In the genomic region with DNA sequence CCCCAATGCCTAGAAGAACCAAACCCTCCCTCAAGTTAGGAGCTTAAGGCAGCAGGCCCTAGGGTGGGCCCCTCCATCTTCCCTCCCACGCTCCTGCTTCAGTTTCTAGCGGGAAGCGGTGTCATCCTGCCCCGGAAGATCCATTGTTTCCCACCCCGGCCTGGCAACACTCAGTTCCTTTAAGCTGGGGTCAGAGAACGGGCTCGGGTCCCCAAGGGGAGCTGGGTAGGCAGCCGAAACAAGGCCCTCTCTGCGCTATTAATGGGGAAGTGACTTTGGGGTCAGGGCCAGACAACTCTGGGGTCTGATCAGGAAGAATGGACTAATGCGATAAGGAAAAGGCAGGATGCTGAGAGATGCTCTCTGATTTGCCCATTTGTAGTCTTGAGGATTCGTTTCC, we compare ENCODE assay signal across 8 mouse cellular contexts. TPM values are rescaled to one million over a fixed set of nuclear protein-coding genes. Genes with fewer than 3 reads are reported as not detected.
DNase-seq lines count a peak whose midpoint lies in the region; ATAC-seq and TF ChIP-seq lines count a peak whose summit lies in the region.

No protein-coding gene starts in this region.

- H3K27me3 ChIP-seq in megakaryocyte, embryonic 14.5 days (replicated peaks) = no peaks in the 10 kb centered on the region
- H3K27me3 ChIP-seq in heart, adult 2 months (ENCODE audit: control insufficient read depth, insufficient read depth, low read length) = no peaks in the 10 kb centered on the region
- no peaks in the 10 kb centered on the region for H3K27me3 ChIP-seq in intestine, postnatal 0 days (replicated peaks; ENCODE audit: control insufficient read depth, insufficient read depth, low read length)
- no peaks in the 10 kb centered on the region for H3K27me3 ChIP-seq in lung, embryonic 14.5 days (ENCODE audit: insufficient read depth, low read length)
- H3K27me3 ChIP-seq in stomach, embryonic 14.5 days (ENCODE audit: control insufficient read depth, insufficient read depth, low read length) = no peaks in the 10 kb centered on the region

- no peak for TF ChIP-seq CTCF in heart, adult 2 months (IDR thresholded peaks at IDR 0.05)
- no peak for TF ChIP-seq CTCF in intestine, postnatal 0 days (IDR thresholded peaks at IDR 0.05; ENCODE audit: low read depth)
- no peak for TF ChIP-seq CTCF in lung, embryonic 14.5 days (IDR thresholded peaks at IDR 0.05; ENCODE audit: low read depth)

- peaks cover 45% of the 10 kb centered on the region for H3K4me1 ChIP-seq in megakaryocyte, embryonic 14.5 days
- peaks cover 3% of the 10 kb centered on the region for H3K4me1 ChIP-seq in heart, adult 2 months (ENCODE audit: control insufficient read depth, insufficient read depth, low read length)
- H3K4me1 ChIP-seq in intestine, postnatal 0 days (replicated peaks; ENCODE audit: control insufficient read depth, insufficient read depth, low read length) = 0 out of 2 replicates have a peak, but pooled peaks cover 5% of the 10 kb centered on the region
- peaks cover 2% of the 10 kb centered on the region for H3K4me1 ChIP-seq in lung, embryonic 14.5 days (ENCODE audit: insufficient read depth)
- peaks cover 38% of the 10 kb centered on the region; the same call in 1 of the 2 replicates for H3K4me1 ChIP-seq in stomach, embryonic 14.5 days (ENCODE audit: control insufficient read depth, insufficient read depth, low read length)

- peak; percentile 97 for TF ChIP-seq EP300 in heart, adult 2 months (IDR thresholded peaks at IDR 0.05; ENCODE audit: insufficient read depth, low read depth, low read length)

- 31% methylated on average over 11 of the region's 11 CpGs for WGBS in heart, adult 2 months
- WGBS in intestine, postnatal 0 days = 45% methylated on average over 11 of the region's 11 CpGs
- WGBS in lung, embryonic 14.5 days = 32% methylated on average over 11 of the region's 11 CpGs
- WGBS in stomach, embryonic 14.5 days = 30% methylated on average over 11 of the region's 11 CpGs

- peak overlapping the region; percentile 76 for H3K4me2 ChIP-seq in intestine, postnatal 0 days (replicated peaks; ENCODE audit: low read depth)
- peak overlapping the region; percentile 73 for H3K4me2 ChIP-seq in lung, embryonic 14.5 days
- peak overlapping the region; percentile 76 for H3K4me2 ChIP-seq in stomach, embryonic 14.5 days (replicated peaks; ENCODE audit: low read depth, low read length)

- intact Hi-C loops in heart, adult 2 months (cut with DNase I) = loop anchor here (5.0 kb wide), 1 partner anchor 181 kb away; no protein-coding TSS in a partner anchor

- peak overlapping the region; percentile 22 for H3K9ac ChIP-seq in heart, adult 2 months (ENCODE audit: low read depth, low read length)
- H3K9ac ChIP-seq in intestine, postnatal 0 days (ENCODE audit: low read depth, low read length) = peak overlapping the region; percentile 75; the same call in 1 of the 2 replicates
- peak overlapping the region; percentile 86 for H3K9ac ChIP-seq in lung, embryonic 14.5 days
- peak overlapping the region; percentile 49 for H3K9ac ChIP-seq in stomach, embryonic 14.5 days (replicated peaks; ENCODE audit: low read depth, low read length)

- peak; percentile 72 for TF ChIP-seq POLR2A in heart, adult 2 months (IDR thresholded peaks at IDR 0.05; ENCODE audit: insufficient read depth, low read depth, low read length)

- H3K79me2 ChIP-seq in heart, adult 2 months (replicated peaks; ENCODE audit: control insufficient read depth, insufficient read depth, low read length) = no peaks in the 10 kb centered on the region

- peaks cover 44% of the 10 kb centered on the region for H3K36me3 ChIP-seq in megakaryocyte, embryonic 14.5 days (replicated peaks; ENCODE audit: low read length)
- H3K36me3 ChIP-seq in heart, adult 2 months (ENCODE audit: control insufficient read depth, insufficient read depth, low read length) = peaks cover 2% of the 10 kb centered on the region; the same call in 1 of the 2 replicates
- peaks cover 25% of the 10 kb centered on the region for H3K36me3 ChIP-seq in intestine, postnatal 0 days (ENCODE audit: control insufficient read depth, insufficient read depth)
- H3K36me3 ChIP-seq in lung, embryonic 14.5 days (ENCODE audit: insufficient read depth) = peaks cover 31% of the 10 kb centered on the region
- H3K36me3 ChIP-seq in stomach, embryonic 14.5 days (ENCODE audit: control insufficient read depth, insufficient read depth, low read length) = peaks cover 21% of the 10 kb centered on the region

- no peaks in the 10 kb centered on the region for H3K9me3 ChIP-seq in megakaryocyte, embryonic 14.5 days
- H3K9me3 ChIP-seq in intestine, postnatal 0 days (ENCODE audit: control insufficient read depth) = no peaks in the 10 kb centered on the region
- H3K9me3 ChIP-seq in lung, embryonic 14.5 days (ENCODE audit: low read depth, low read length) = no peaks in the 10 kb centered on the region
- H3K9me3 ChIP-seq in stomach, embryonic 14.5 days (ENCODE audit: control insufficient read depth, low read depth, low read length) = no peaks in the 10 kb centered on the region

- peak overlapping the region; percentile 100 for H3K4me3 ChIP-seq in megakaryocyte, embryonic 14.5 days (replicated peaks)
- H3K4me3 ChIP-seq in heart, adult 2 months = peak overlapping the region; percentile 75
- peak overlapping the region; percentile 58 for H3K4me3 ChIP-seq in intestine, postnatal 0 days (ENCODE audit: low read depth, low read length)
- H3K4me3 ChIP-seq in lung, embryonic 14.5 days (ENCODE audit: low read depth, low read length) = peak overlapping the region; percentile 66
- peak overlapping the region; percentile 61; the same call in 1 of the 2 replicates for H3K4me3 ChIP-seq in stomach, embryonic 14.5 days (ENCODE audit: low read depth, low read length)

- peak; percentile 34 to 48 for DNase-seq in cerebellum, postnatal 10 days
- peak; percentile 79 to 86 for DNase-seq in heart, adult 2 months
- peak; percentile 52 for DNase-seq in lung, embryonic 14.5 days
- DNase-seq in layer of hippocampus, postnatal 25 days (ENCODE audit: extremely low spot score in 1 of 2, low spot score in 1 of 2) = no peak

- peak overlapping the region; percentile 100 for H3K27ac ChIP-seq in heart, adult 2 months
- H3K27ac ChIP-seq in intestine, postnatal 0 days (ENCODE audit: low read depth, low read length) = peak overlapping the region; percentile 91
- peak overlapping the region; percentile 97; the same call in 1 of the 2 replicates for H3K27ac ChIP-seq in lung, embryonic 14.5 days (ENCODE audit: low read depth)
- peak overlapping the region; percentile 90; the same call in 1 of the 2 replicates for H3K27ac ChIP-seq in stomach, embryonic 14.5 days (ENCODE audit: low read length)

- no peak for ATAC-seq in megakaryocyte, adult 5-6 weeks (ENCODE audit: poor library complexity, severe bottlenecking)
- no peak for ATAC-seq in intestine, postnatal 0 days
- no peak for ATAC-seq in lung, embryonic 14.5 days (ENCODE audit: insufficient read depth)
- ATAC-seq in stomach, embryonic 14.5 days (ENCODE audit: insufficient number of reproducible peaks, insufficient read depth, low FRiP score, low read depth) = no peak

RNA-seq across cellular contexts. Expression of a gene that starts 1.3 kb away (rescaled TPM):
- polyA plus RNA-seq in megakaryocyte, embryonic 14.5 days (2012; ENCODE audit: insufficient read depth, low replicate concordance) = 0.35 TPM in 1 of 2 replicates, not detected in the other
- total RNA-seq in megakaryocyte, adult 5-6 weeks (2015) = 0.14 TPM in 1 of 2 replicates, not detected in the other
- 0.18 TPM in 1 of 2 replicates, not detected in the other for total RNA-seq in megakaryocyte, adult 5-6 weeks (2017)
- total RNA-seq in heart, adult 2 months (2021) = 10 to 100 TPM; 20.4 to 21.4 TPM
- 61.4 and 66.4 TPM in 2 replicates for polyA plus RNA-seq in heart, adult 2 months (2012; rRNA removed)
- 24.1 and 24.9 TPM in 2 replicates for polyA plus RNA-seq in intestine, postnatal 0 days (2015; fragmentation: Nextera tagmentation; extraction: Ambion mirVana)
- polyA plus RNA-seq in lung, embryonic 14.5 days (2014; fragmentation: Nextera tagmentation; extraction: Ambion mirVana) = 37.5 and 39.1 TPM in 2 replicates
- 30.0 and 30.3 TPM in 2 replicates for polyA plus RNA-seq in stomach, embryonic 14.5 days (2014; fragmentation: Nextera tagmentation; extraction: Ambion mirVana)
- 1 to 10 TPM; 2.5 TPM for total RNA-seq in layer of hippocampus, postnatal 25 days (2021)

RNA-seq across cellular contexts. Expression of a gene that starts 1.3 kb away (rescaled TPM):
- 0.25 and 2.4 TPM in 2 replicates for polyA plus RNA-seq in megakaryocyte, embryonic 14.5 days (2012; ENCODE audit: insufficient read depth, low replicate concordance)
- 11.6 and 15.3 TPM in 2 replicates for total RNA-seq in megakaryocyte, adult 5-6 weeks (2015)
- total RNA-seq in megakaryocyte, adult 5-6 weeks (2017) = 24.0 and 28.1 TPM in 2 replicates
- 10 to 100 TPM; 27.9 to 32.1 TPM for total RNA-seq in heart, adult 2 months (2021)
- polyA plus RNA-seq in heart, adult 2 months (2012; rRNA removed) = 19.9 and 29.8 TPM in 2 replicates
- polyA plus RNA-seq in intestine, postnatal 0 days (2015; fragmentation: Nextera tagmentation; extraction: Ambion mirVana) = 8.6 and 8.9 TPM in 2 replicates
- 26.8 and 27.2 TPM in 2 replicates for polyA plus RNA-seq in lung, embryonic 14.5 days (2014; fragmentation: Nextera tagmentation; extraction: Ambion mirVana)
- 15.0 and 23.5 TPM in 2 replicates for polyA plus RNA-seq in stomach, embryonic 14.5 days (2014; fragmentation: Nextera tagmentation; extraction: Ambion mirVana)
- 10 to 100 TPM; 40.8 to 43.6 TPM for total RNA-seq in layer of hippocampus, postnatal 25 days (2021)

RNA-seq across cellular contexts. Expression of a gene that starts 1.5 kb away (rescaled TPM):
- polyA plus RNA-seq in megakaryocyte, embryonic 14.5 days (2012; ENCODE audit: insufficient read depth, low replicate concordance) = 33.8 and 159 TPM in 2 replicates
- 90.6 and 105 TPM in 2 replicates for total RNA-seq in megakaryocyte, adult 5-6 weeks (2015)
- total RNA-seq in megakaryocyte, adult 5-6 weeks (2017) = 147 and 161 TPM in 2 replicates
- 100 to 1,000 TPM; 102 to 113 TPM for total RNA-seq in heart, adult 2 months (2021)
- polyA plus RNA-seq in heart, adult 2 months (2012; rRNA removed) = 128 and 145 TPM in 2 replicates
- polyA plus RNA-seq in intestine, postnatal 0 days (2015; fragmentation: Nextera tagmentation; extraction: Ambion mirVana) = 159 and 164 TPM in 2 replicates
- polyA plus RNA-seq in lung, embryonic 14.5 days (2014; fragmentation: Nextera tagmentation; extraction: Ambion mirVana) = 169 and 173 TPM in 2 replicates
- 158 and 177 TPM in 2 replicates for polyA plus RNA-seq in stomach, embryonic 14.5 days (2014; fragmentation: Nextera tagmentation; extraction: Ambion mirVana)
- 100 to 1,000 TPM; 100 to 116 TPM for total RNA-seq in layer of hippocampus, postnatal 25 days (2021)

RNA-seq across cellular contexts. Expression of a gene that starts 16.7 kb away (rescaled TPM):
- 44.5 and 45.4 TPM in 2 replicates for polyA plus RNA-seq in megakaryocyte, embryonic 14.5 days (2012; ENCODE audit: insufficient read depth, low replicate concordance)
- total RNA-seq in megakaryocyte, adult 5-6 weeks (2015) = 27.1 and 29.0 TPM in 2 replicates
- 5.0 and 6.7 TPM in 2 replicates for total RNA-seq in megakaryocyte, adult 5-6 weeks (2017)
- 10 to 100 TPM; 19.7 to 27.8 TPM for total RNA-seq in heart, adult 2 months (2021)
- 6.5 and 8.6 TPM in 2 replicates for polyA plus RNA-seq in heart, adult 2 months (2012; rRNA removed)
- polyA plus RNA-seq in intestine, postnatal 0 days (2015; fragmentation: Nextera tagmentation; extraction: Ambion mirVana) = 18.2 and 23.6 TPM in 2 replicates
- polyA plus RNA-seq in lung, embryonic 14.5 days (2014; fragmentation: Nextera tagmentation; extraction: Ambion mirVana) = 22.9 and 24.4 TPM in 2 replicates
- 30.6 and 34.3 TPM in 2 replicates for polyA plus RNA-seq in stomach, embryonic 14.5 days (2014; fragmentation: Nextera tagmentation; extraction: Ambion mirVana)
- 10 to 100 TPM; 28.5 to 41.2 TPM for total RNA-seq in layer of hippocampus, postnatal 25 days (2021)

RNA-seq across cellular contexts. Expression of a gene that starts 27.6 kb away (rescaled TPM):
- polyA plus RNA-seq in megakaryocyte, embryonic 14.5 days (2012; ENCODE audit: insufficient read depth, low replicate concordance) = 14.5 and 29.7 TPM in 2 replicates
- 13.6 and 13.9 TPM in 2 replicates for total RNA-seq in megakaryocyte, adult 5-6 weeks (2015)
- total RNA-seq in megakaryocyte, adult 5-6 weeks (2017) = 17.1 and 19.8 TPM in 2 replicates
- 10 to 100 TPM; 18.3 to 20.2 TPM for total RNA-seq in heart, adult 2 months (2021)
- polyA plus RNA-seq in heart, adult 2 months (2012; rRNA removed) = 20.3 and 22.2 TPM in 2 replicates
- polyA plus RNA-seq in intestine, postnatal 0 days (2015; fragmentation: Nextera tagmentation; extraction: Ambion mirVana) = 19.4 and 24.8 TPM in 2 replicates
- 57.3 and 59.9 TPM in 2 replicates for polyA plus RNA-seq in lung, embryonic 14.5 days (2014; fragmentation: Nextera tagmentation; extraction: Ambion mirVana)
- polyA plus RNA-seq in stomach, embryonic 14.5 days (2014; fragmentation: Nextera tagmentation; extraction: Ambion mirVana) = 85.3 and 87.4 TPM in 2 replicates
- total RNA-seq in layer of hippocampus, postnatal 25 days (2021) = 100 to 1,000 TPM; 504 to 538 TPM

Comparison
In these comparisons a context has a peak if more than half of its experiments do, and no peak if none do; other contexts are left out.
1. DNase-seq: peak in cerebellum, postnatal 10 days (2 of 2), heart, adult 2 months (2 of 2) and lung, embryonic 14.5 days (single experiment); none in layer of hippocampus, postnatal 25 days (0 of 2).
2. H3K9ac ChIP-seq: peak in every context shown above with its lines; median percentile 86 in lung, embryonic 14.5 days; 75 in intestine, postnatal 0 days; 49 in stomach, embryonic 14.5 days; 22 in heart, adult 2 months.
3. RNA of a gene that starts 1.3 kb away (polyA plus RNA-seq): 61.4 to 66.4 TPM in heart, adult 2 months, 37.5 to 39.1 TPM in lung, embryonic 14.5 days, 30.0 to 30.3 TPM in stomach, embryonic 14.5 days and 24.1 to 24.9 TPM in intestine, postnatal 0 days; 0.35 TPM in megakaryocyte, embryonic 14.5 days; every median in the first group is over 10 times any median in the second.
4. Peak in every context shown above with its lines, with median percentiles within 50 percentile points of each other: H3K4me3 ChIP-seq, H3K27ac ChIP-seq and H3K4me2 ChIP-seq.